Mouse (Mus musculus) kidney, embryonic 15.5 days (tissue): ENCODE results near the gene Tctex1d4. TPM values are rescaled to one million over a fixed set of nuclear protein-coding genes. Genes with fewer than 3 reads are reported as not detected.

Source experiments
- ATAC-seq: fragments of 200-750 bp; cut with Nextera tagmentation; replicated peaks from 2 replicates; pipeline ENCODE4 v1.8.0; 2017; ENCODE audit warnings: moderate TSS enrichment; ENCODE audit not compliant: low FRiP score
- H3K27ac ChIP-seq: fragments of 300-500 bp; sonication (generic); 2 replicates; pipeline ENCODE4 v1.5.1; 2015; ENCODE audit warnings: mild to moderate bottlenecking, inconsistent platforms
- H3K27me3 ChIP-seq: fragments of 300-500 bp; sonication (generic); 2 replicates; pipeline ENCODE4 v1.6.1; 2015; ENCODE audit warnings: inconsistent platforms
- H3K36me3 ChIP-seq: fragments of 300-500 bp; sonication (generic); 2 replicates; pipeline ENCODE4 v1.6.1; 2015; ENCODE audit warnings: inconsistent platforms
- H3K4me1 ChIP-seq: fragments of 300-500 bp; sonication (generic); 2 replicates; pipeline ENCODE4 v1.6.1; 2015; ENCODE audit warnings: inconsistent platforms
- H3K4me2 ChIP-seq: fragments of 300-500 bp; sonication (generic); 2 replicates; pipeline ENCODE4 v1.6.1; 2015; ENCODE audit warnings: moderate library complexity, mild to moderate bottlenecking, inconsistent platforms
- H3K4me3 ChIP-seq: fragments of 300-500 bp; sonication (generic); replicated peaks from 2 replicates; pipeline ENCODE4 v1.5.1; 2015; ENCODE audit warnings: mild to moderate bottlenecking, inconsistent platforms
- H3K9ac ChIP-seq: fragments of 300-500 bp; sonication (generic); 2 replicates; pipeline ENCODE4 v1.6.1; 2015; ENCODE audit warnings: mild to moderate bottlenecking, inconsistent platforms
- H3K9me3 ChIP-seq: fragments of 300-500 bp; sonication (generic); replicated peaks from 2 replicates; pipeline ENCODE4 v1.6.1; 2016; ENCODE audit warnings: inconsistent platforms
- WGBS: fragments of 180-500 bp; shearing (Covaris S2); methylation state at CpG from one replicate; pipeline ENCODE4 v1.1.7; 2015; ENCODE audit warnings: mixed read lengths; 5-methylcytosine and 5-hydroxymethylcytosine counted together
- polyA plus RNA-seq: library from polyadenylated mRNA; unstranded; fragments of >200 nt; fragmentation: Nextera tagmentation; extraction: Ambion mirVana; gene quantifications from 2 replicates; pipeline ENCODE4 v1.2.1, GENCODE M21; 2015

Tctex1d4 gene
- polyA plus RNA-seq, 1 experiment from 2014 or later, result not detected

DNA sequence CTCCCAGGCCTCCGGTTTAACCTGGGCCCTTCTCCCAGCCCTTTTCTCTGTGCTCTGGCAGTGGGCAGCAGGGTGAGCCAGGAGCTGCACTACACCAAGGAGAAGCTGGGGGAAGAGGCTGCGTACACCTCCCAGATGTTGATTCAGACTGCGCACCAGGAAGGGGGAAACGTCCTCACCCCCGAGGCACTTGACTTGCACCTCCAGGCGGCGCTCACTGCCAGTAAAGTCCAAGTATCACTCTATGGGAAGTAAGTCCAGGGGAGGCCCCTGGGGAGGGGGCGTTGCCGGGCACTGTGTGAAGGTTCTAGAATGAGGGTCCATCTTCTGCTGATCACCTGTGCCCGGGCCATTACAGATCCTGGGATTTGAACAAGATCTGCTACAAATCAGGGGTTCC, 21.9 kb upstream of the Tctex1d4 start:
- WGBS, result 74% methylated on average over 10 of the region's 10 CpGs
- H3K27me3 ChIP-seq, result no peaks in the 10 kb centered on the region
- ATAC-seq, result no peak
- no peak overlapping the region for H3K4me3 ChIP-seq
- H3K9ac ChIP-seq, result no peak overlapping the region
- no peak overlapping the region for H3K4me2 ChIP-seq
- H3K9me3 ChIP-seq, result no peaks in the 10 kb centered on the region
- H3K4me1 ChIP-seq, result peaks cover 21% of the 10 kb centered on the region
- peaks cover 34% of the 10 kb centered on the region for H3K36me3 ChIP-seq
- no peak overlapping the region for H3K27ac ChIP-seq

- no peaks in the 10 kb centered on the region for H3K9me3 ChIP-seq
- WGBS, result 55% methylated on average over 10 of the region's 10 CpGs
- H3K27ac ChIP-seq, result 0 out of 2 replicates have a peak overlapping the region, but pooled peaks have one; percentile 22
- peak; percentile 44 for ATAC-seq
- no peak overlapping the region for H3K4me2 ChIP-seq
- peaks cover 38% of the 10 kb centered on the region for H3K36me3 ChIP-seq
- peaks cover 21% of the 10 kb centered on the region for H3K4me1 ChIP-seq
- no peak overlapping the region for H3K9ac ChIP-seq
- H3K27me3 ChIP-seq, result no peaks in the 10 kb centered on the region
- no peak overlapping the region for H3K4me3 ChIP-seq
These were observed 21.5 kb upstream of the Tctex1d4 start for GRCm38 (mm10) chr4:117105127-117105526.

DNA sequence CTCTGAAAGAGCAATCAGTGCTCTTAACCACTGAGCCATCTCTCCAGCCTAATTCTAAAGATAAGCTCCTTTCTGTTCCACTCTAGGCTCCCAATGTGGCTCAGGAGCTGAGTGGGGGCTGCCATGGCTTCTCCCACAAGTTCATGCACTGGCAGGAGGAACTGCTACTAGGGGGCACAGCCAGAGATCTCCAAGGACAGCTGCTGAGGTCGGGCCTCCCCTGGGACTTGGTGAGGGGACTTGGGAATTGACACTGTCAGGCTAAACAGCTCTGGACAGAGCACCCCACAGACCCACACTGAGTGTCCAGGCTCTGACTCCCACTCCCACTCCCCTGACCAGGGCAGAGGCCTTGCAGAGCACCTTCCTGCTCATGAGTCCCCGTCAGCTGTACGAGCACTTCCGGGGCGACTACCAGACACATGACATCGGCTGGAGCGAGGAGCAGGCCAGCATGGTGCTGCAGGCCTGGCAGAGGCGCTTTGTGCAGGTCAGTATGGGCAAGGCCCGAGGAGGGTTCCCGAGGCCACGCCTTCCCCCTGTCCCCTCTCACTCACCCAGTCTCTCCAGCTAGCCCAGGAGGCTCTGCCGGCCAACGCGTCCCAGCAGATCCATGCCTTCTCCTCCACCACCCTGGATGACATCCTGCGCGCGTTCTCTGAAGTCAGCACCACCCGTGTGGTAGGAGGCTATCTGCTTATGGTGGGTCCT, 18.6 kb upstream of the Tctex1d4 start:
- Histone ChIP-seq H3K27me3 (no peaks in the 10 kb centered on the region), H3K27ac (no peak overlapping the region), H3K4me1 (peaks cover 21% of the 10 kb centered on the region), H3K9ac (no peak overlapping the region), H3K4me2 (no peak overlapping the region), H3K9me3 (no peaks in the 10 kb centered on the region), H3K4me3 (no peak overlapping the region), H3K36me3 (peaks cover 58% of the 10 kb centered on the region)
- WGBS, result 94% methylated on average over 18 of the region's 18 CpGs
- ATAC-seq, result no peak

GRCm38 (mm10) chr4:117108524-117108849, 18.1 kb upstream of the Tctex1d4 start:
- H3K27me3 ChIP-seq, result no peaks in the 10 kb centered on the region

GRCm38 (mm10) chr4:117109330-117109729, 17.3 kb upstream of the Tctex1d4 start:
- H3K36me3 ChIP-seq, result peaks cover 70% of the 10 kb centered on the region
- no peak for ATAC-seq
- H3K9ac ChIP-seq, result no peak overlapping the region
- no peak overlapping the region for H3K27ac ChIP-seq
- H3K4me2 ChIP-seq, result no peak overlapping the region
- 92% methylated on average over 25 of the region's 25 CpGs for WGBS
- no peaks in the 10 kb centered on the region for H3K27me3 ChIP-seq
- H3K4me1 ChIP-seq, result peaks cover 17% of the 10 kb centered on the region
- H3K9me3 ChIP-seq, result no peaks in the 10 kb centered on the region
- H3K4me3 ChIP-seq, result no peak overlapping the region

More at GRCm38 (mm10) chr4:117108524-117108849, 18.1 kb upstream of the Tctex1d4 start:
- 96% methylated on average over 6 of the region's 6 CpGs for WGBS
- H3K4me3 ChIP-seq, result no peak overlapping the region
- H3K9me3 ChIP-seq, result no peaks in the 10 kb centered on the region
- H3K9ac ChIP-seq, result no peak overlapping the region
- H3K27ac ChIP-seq, result no peak overlapping the region
- H3K4me2 ChIP-seq, result no peak overlapping the region
- ATAC-seq, result no peak
- H3K36me3 ChIP-seq, result peaks cover 61% of the 10 kb centered on the region
- peaks cover 21% of the 10 kb centered on the region for H3K4me1 ChIP-seq

DNA sequence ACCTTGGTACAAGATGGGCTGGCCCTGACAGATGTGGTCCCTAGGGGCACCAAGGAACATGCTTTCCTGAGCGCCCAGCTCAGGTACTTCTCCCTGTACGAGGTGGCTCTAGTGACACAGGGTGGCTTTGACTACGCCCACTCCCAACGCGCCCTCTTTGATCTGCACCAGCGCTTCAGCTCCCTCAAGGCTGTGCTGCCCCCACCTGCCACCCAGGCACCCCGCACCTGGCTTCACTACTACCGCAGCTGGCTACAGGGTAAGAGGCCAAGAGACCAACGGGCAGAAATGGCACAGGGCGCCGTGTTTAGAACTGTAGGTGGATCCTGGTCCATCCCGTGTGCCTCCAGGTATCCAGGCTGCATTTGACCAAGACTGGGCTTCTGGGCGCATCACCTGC, 16.3 kb upstream of the Tctex1d4 start:
- H3K4me3 ChIP-seq, result no peak overlapping the region
- no peak overlapping the region for H3K4me2 ChIP-seq
- no peaks in the 10 kb centered on the region for H3K27me3 ChIP-seq
- no peaks in the 10 kb centered on the region for H3K9me3 ChIP-seq
- peaks cover 8% of the 10 kb centered on the region for H3K4me1 ChIP-seq
- peaks cover 74% of the 10 kb centered on the region for H3K36me3 ChIP-seq
- no peak for ATAC-seq
- H3K9ac ChIP-seq, result no peak overlapping the region
- WGBS, result 90% methylated on average over 13 of the region's 13 CpGs
- H3K27ac ChIP-seq, result no peak overlapping the region

- Histone ChIP-seq H3K9ac (no peak overlapping the region), H3K4me1 (peaks cover under 1% of the 10 kb centered on the region; the same call in 1 of the 2 replicates), H3K27me3 (no peaks in the 10 kb centered on the region), H3K9me3 (no peaks in the 10 kb centered on the region), H3K4me3 (no peak overlapping the region), H3K36me3 (peaks cover 70% of the 10 kb centered on the region), H3K4me2 (no peak overlapping the region), H3K27ac (no peak overlapping the region)
- no peak for ATAC-seq
- 93% methylated on average over 11 of the region's 11 CpGs for WGBS
These were observed 15.6 kb upstream of the Tctex1d4 start for GRCm38 (mm10) chr4:117110985-117111384.

DNA sequence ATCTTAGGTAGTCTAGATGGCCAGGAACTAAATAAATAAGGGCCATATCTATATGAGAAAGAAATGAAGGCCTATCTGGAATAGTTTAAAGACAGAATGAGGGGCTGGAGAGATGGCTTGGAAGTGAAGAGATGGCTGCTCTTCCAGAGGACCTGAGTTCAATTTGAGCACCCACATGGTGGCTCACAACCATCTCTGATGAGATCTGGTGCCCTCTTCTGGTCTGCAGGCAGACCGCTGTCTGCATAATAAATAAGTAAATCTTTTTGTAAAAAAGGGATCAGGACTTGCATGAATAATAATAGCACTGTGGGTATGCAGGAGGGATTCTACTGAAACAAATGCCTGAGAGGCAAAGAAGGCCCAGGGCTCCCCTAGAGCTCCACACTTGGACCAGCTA, 13.4 kb upstream of the Tctex1d4 start:
- Histone ChIP-seq H3K4me3 (no peak overlapping the region), H3K4me1 (no peaks in the 10 kb centered on the region), H3K9me3 (no peaks in the 10 kb centered on the region), H3K27me3 (no peaks in the 10 kb centered on the region), H3K9ac (no peak overlapping the region), H3K4me2 (no peak overlapping the region), H3K27ac (no peak overlapping the region), H3K36me3 (peaks cover 66% of the 10 kb centered on the region)
- no peak for ATAC-seq
- 94% methylated on average over 1 of the region's 1 CpGs for WGBS

GRCm38 (mm10) chr4:117115592-117115991, 11.0 kb upstream of the Tctex1d4 start:
- WGBS, result 85% methylated on average over 5 of the region's 5 CpGs

DNA sequence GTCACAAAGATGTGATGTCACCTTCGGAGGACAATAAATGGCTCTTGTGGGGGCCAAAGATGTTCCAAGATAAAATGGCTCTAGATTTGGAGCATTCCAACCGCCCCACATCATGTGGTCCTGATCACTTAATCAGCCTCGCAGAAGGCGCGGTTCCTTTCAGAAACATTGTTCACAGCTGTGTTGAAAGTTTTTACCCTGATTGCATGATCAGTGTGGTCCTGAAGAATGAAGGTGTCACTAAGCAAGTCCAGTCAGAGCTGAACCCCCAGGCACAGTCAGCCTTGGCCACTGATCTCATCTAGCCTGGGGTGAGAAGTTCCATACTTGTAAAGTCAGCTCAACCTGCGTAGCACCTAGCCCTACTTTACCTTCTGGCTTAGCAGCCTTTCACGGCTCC, 8.7 kb upstream of the Tctex1d4 start:
- ATAC-seq, result no peak
- Histone ChIP-seq H3K4me3 (no peak overlapping the region), H3K27ac (no peak overlapping the region), H3K27me3 (no peaks in the 10 kb centered on the region), H3K4me1 (peaks cover 7% of the 10 kb centered on the region; the same call in 1 of the 2 replicates), H3K9me3 (no peaks in the 10 kb centered on the region), H3K9ac (no peak overlapping the region), H3K4me2 (no peak overlapping the region), H3K36me3 (peaks cover 23% of the 10 kb centered on the region)
- WGBS, result 92% methylated on average over 7 of the region's 7 CpGs

More at GRCm38 (mm10) chr4:117115592-117115991, 11.0 kb upstream of the Tctex1d4 start:
- Histone ChIP-seq H3K4me3 (no peak overlapping the region), H3K36me3 (peaks cover 43% of the 10 kb centered on the region), H3K27ac (no peak overlapping the region), H3K4me2 (no peak overlapping the region), H3K9ac (no peak overlapping the region), H3K4me1 (no peaks in the 10 kb centered on the region), H3K27me3 (no peaks in the 10 kb centered on the region), H3K9me3 (no peaks in the 10 kb centered on the region)
- no peak for ATAC-seq

DNA sequence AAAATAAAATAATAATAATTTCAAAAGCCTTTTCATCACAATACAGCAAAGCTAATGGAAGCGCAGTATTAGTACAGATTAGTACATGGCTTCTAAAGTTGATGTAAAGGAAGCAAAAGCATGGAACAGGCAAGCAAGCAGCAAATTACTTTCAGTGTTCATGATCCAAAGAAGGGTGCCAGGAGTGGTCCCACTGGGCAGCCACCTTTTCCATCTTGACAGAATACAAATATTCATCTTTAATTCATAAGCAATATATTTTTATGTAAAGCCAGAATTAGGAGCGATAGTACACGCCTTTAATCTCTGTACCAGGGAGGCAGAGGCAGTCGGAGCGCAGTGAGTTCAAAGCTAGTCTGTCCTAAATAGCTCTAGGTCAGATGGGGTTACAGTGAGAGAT, 7.0 kb upstream of the Tctex1d4 start:
- H3K4me3 ChIP-seq, result peak overlapping the region; percentile 73
- peak overlapping the region; percentile 90 for H3K27ac ChIP-seq
- H3K4me1 ChIP-seq, result peaks cover 12% of the 10 kb centered on the region
- no peaks in the 10 kb centered on the region for H3K9me3 ChIP-seq
- peak overlapping the region; percentile 93 for H3K4me2 ChIP-seq
- H3K9ac ChIP-seq, result peak overlapping the region; percentile 63
- ATAC-seq, result no peak
- 80% methylated on average over 5 of the region's 5 CpGs for WGBS
- no peaks in the 10 kb centered on the region for H3K27me3 ChIP-seq
- H3K36me3 ChIP-seq, result peaks cover 6% of the 10 kb centered on the region; the same call in 1 of the 2 replicates

DNA sequence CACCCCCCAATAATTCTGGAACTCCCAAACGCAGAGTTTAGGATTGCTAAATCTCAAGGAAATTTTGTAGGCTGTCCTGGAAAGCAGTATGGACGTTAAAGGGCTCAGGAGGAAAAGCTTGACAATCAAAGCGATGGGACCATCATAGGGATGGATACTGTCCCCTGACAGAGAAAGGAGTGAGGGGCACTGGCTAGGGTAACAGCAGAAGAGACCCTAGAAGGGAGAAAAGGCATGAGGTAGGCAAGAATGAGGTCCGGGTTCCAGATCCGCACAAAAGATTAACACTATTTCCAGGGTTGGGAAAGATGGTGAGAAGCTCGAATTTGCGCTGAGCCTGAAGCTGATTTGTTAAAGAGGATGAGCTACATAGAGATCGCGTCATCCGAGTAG, 6.5 kb upstream of the Tctex1d4 start:
- peak overlapping the region; percentile 93 for H3K4me2 ChIP-seq
- peak overlapping the region; percentile 73 for H3K4me3 ChIP-seq
- 0 out of 2 replicates have a peak, but pooled peaks cover 4% of the 10 kb centered on the region for H3K36me3 ChIP-seq
- H3K4me1 ChIP-seq, result peaks cover 16% of the 10 kb centered on the region
- H3K9me3 ChIP-seq, result no peaks in the 10 kb centered on the region
- peak overlapping the region; percentile 63 for H3K9ac ChIP-seq
- no peaks in the 10 kb centered on the region for H3K27me3 ChIP-seq
- peak; percentile 1; the same call in 1 of the 2 replicates for ATAC-seq
- peak overlapping the region; percentile 90 for H3K27ac ChIP-seq
- 8% methylated on average over 10 of the region's 10 CpGs for WGBS
